Mouse (Mus musculus) right cerebral cortex, postnatal 25 days (tissue): Measurements from ENCODE around the gene Tceal8.
A peak's percentile ranks its signal among the peaks of the same experiment; 100 is the strongest.
"Not testable (repeated sequence)": the region's sequence is repeated elsewhere in the genome, so short reads cannot be mapped to it uniquely, and the experiment has no call there.

Source experiments
- DNase-seq: peaks from one replicate; pipeline ENCODE4 v3.0.0; 2022

Gene Tceal8

DNA sequence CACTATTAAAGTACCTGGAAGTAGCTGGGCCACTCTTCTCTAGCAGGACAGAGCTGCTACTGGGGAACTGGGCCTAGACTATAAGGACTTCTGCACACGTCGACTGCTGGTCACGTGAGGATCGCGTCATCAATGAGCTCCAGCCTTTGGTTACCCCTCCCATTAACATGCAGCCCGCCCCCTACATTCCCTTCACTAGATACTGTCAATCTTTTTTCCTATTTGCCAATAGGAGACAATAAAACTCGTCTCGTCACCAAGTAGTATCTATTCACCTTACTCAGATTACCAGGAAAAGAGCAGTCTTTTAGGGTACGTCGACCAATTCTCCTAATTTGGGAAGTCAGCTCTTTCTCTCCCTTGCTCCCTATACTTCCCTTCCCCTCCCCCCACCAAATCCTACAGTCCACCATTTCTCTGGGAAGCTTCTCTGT lies at the start of gene Tceal8:
TSS of gene Tceal8 (minus strand) at position 225 of the 434 bp plus-strand sequence.
- DNase-seq = peak; percentile 72

DNA sequence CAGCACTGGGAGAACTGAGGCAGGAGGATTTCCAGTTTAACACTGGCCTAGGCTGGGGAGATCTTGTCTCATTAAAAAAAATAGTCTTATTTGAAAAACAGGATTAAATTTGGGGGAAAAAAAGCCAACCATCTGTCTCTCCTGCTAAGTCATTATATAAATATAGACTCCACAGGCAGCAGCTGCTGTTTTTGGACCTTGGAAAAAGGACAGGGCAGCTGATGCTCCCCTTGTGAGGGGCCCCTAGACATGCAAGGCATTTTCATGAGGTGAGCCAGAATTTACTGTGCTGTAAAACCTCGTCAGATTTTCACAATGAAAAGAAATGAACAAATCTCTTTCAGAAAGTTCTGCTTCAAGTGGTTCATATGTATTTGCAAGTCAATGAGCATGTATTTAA lies 44.2 kb upstream of the Tceal8 start:
- DNase-seq = no peak

DNA sequence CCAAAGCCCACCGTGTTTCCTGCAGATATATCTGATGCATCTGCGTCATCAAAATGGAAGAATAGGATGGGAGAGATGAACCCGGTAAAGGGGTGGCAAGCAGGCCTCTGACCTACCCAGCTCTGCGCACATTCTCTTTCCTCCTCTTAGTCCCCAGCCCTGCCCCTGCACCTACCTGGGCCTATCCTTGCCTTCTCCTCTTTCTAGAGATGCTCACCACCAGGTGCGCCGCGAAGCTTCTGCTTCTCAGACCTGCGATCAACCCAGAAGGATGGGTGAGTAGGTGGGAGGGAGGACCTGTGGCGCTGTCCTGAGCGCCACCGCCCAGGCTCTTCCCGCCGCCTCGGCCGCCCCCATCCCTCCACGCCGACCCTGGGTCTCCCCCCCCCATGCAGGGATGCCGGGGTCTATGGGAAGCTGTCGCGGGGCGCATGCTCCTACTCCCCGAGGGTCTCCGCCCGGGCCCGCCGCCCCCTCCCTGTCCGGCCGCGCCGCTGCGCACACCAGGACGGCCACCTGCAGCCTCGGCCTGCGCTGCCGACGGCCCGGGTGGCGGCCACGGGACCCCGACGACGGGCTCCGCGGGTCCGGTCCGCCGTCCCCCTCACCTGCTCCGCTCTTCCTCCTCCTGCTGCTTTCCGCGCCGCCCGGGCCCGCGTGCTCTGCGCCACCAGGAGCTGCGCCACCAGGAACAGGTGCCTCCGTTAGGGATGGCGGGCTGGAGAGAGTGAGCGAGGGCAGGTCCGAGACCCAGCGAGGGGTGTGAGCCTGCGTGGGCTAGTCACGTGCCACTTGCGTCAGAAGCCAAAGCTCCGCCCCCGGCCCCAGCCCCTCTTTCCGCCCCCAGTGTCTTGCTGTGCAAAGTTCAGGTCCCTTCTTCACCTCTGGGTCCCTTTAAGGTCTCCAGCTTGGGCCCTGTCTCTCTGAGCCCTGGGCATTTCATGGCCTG lies 42.9 kb upstream of the Tceal8 start, which contains the start of the genes Tceal7 and Bex1:
TSS of gene Tceal7 (plus strand) at position 51 of the 949 bp plus-strand sequence.
TSS of gene Bex1 (minus strand) at position 785 of the 949 bp plus-strand sequence.
- DNase-seq = not testable (repeated sequence)

DNA sequence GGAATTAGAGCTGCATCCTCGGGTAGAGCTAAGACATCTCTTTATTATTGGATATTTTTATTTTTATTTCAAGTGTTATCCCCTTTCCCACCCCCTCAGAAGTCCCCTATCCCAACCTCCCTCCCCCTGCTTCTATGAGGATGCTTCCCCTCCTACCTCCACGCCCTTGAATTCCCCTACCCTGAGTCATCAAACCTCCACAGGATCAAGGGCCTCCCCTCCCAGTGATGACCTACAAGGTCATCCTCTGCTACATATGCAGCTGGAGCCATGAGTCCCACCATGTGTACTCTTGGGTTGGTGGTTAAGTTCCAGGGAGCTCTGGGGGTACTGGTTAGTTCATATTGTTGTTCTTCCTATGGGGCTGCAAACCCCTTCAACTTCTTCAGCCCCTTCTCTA lies 41.3 kb upstream of the Tceal8 start:
- no peak for DNase-seq

DNA sequence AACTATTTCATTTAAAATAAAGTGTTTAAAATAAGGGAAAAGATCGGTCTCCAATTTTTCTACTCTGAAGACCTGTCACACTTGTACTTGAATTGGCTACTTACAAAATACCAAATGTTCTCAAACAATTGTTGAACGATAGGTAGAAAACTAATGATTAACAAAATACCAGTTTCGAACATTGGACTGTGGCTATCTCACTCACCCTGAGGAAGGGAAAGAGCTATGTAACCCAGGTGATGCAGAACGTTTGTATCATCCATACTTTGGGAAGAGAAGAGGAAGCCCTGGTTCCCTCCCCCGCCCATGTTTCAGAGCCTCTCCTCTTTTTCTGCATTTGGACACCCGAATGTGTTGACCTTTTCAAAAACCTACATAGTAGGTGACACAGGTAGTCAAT lies 32.3 kb upstream of the Tceal8 start:
- DNase-seq = no peak

DNA sequence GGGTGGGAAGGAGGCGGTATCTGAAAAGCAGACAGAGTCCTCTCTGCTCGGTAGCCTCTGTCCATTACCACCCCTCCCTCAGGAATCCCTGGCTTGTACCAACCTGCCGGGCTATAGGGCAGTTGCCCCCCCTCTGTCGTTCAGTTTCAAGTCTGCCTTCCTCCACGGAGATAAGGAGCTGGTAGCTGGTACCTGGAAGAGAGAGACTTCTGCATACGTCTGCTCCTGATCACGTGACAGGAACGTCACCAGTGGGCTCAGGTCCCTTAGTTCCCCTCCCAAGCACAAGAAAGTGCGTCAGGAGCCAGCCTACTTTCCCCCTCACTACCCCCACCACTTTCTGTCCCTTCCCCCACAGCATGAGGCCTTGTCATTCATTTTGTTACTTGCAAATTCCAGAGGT lies 31.5 kb upstream of the Tceal8 start, which contains the start of gene Tceal5:
TSS of gene Tceal5 (minus strand) at position 213 of the 403 bp plus-strand sequence.
- DNase-seq = peak; percentile 68

DNA sequence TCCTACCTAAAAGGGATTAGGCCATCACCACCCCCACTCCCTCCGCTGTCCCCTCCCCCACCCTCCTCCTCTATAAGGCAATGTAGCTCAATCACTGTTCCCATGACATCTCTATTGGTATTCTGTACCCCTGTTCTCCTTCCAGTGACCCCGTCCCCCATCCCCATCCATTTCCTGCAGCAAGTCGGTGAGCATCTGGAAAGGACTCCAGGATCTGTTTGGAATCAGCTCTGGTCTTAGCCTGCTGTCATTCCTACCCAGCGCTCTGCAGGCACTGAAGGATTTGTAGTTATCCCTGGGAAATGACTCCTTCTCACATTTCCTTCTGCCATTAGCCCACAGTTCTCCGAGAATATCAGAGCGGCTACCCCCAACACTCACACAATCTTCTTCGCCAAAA lies 31.1 kb upstream of the Tceal8 start:
- peak; percentile 7 for DNase-seq

DNA sequence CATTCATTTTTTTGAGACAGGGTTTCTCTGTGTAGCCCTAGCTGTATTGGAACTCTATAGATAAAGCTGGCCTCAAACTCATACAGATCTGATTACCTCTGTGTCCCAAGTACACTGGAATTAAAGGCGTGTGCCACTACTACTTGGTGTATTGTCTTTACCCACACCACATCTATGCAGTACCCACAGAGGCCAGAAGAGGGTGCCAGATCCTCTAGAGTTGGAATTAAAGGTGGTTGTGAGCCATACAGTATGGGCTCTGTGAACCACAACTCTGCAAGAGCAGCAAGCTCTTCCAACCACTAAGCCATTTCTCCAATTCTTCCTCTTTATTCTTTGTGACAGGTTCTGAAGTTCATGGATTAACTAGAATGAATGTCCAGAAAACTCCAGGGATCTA lies 24.7 kb upstream of the Tceal8 start:
- no peak for DNase-seq

DNA sequence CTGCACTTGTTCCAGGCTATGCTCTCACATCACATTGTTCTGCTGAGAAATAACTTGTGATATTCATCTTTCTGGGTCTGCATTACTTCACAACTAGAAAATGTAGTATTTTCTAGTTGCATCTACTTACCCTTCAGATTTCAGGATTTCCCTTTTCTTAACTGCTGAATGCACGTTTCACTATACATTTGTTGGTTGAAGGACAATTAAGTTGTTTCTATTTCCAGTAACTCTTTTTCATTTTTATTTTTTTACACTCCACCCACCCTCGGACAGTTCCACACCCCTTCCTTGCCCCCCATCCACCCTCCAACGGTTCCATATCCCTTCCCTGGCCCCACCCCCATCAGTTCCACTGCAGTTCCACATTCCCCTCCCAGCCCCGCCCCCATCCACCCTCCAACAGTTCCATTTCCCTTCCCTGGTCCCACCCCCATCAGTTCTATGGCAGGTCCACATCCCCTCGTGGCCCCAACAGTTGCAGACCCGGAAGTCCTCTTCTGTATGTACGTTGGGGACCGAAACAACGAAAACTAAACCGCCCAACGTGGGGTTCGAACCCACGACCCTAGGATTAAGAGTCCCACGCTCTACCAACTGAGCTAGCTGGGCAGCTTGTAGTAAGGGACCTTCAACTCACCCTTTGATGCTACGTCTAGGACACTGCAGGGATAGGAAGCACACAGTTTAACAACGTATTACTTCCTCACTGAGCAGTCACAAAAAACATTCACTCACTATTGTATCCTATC lies 23.2 kb upstream of the Tceal8 start:
- DNase-seq = no peak

DNA sequence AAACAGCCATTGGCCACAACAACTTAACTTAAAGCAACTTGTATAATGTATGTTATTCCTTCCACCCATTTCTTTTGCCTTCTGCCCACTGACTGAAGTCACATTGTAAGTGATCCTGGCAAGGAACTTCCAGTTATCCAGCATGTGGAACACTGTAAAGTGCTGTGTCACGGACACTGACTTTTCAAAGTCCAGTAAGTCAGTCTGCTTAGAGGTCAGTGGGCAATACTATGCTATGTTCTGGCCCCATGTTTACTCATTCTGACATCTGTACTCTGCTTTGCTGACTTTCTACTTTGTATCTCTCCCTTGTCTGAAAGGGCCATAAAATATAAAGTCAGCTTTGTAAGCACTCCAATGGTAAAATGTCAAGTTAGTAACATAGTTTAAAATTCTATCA lies 11.0 kb upstream of the Tceal8 start:
- no peak for DNase-seq

DNA sequence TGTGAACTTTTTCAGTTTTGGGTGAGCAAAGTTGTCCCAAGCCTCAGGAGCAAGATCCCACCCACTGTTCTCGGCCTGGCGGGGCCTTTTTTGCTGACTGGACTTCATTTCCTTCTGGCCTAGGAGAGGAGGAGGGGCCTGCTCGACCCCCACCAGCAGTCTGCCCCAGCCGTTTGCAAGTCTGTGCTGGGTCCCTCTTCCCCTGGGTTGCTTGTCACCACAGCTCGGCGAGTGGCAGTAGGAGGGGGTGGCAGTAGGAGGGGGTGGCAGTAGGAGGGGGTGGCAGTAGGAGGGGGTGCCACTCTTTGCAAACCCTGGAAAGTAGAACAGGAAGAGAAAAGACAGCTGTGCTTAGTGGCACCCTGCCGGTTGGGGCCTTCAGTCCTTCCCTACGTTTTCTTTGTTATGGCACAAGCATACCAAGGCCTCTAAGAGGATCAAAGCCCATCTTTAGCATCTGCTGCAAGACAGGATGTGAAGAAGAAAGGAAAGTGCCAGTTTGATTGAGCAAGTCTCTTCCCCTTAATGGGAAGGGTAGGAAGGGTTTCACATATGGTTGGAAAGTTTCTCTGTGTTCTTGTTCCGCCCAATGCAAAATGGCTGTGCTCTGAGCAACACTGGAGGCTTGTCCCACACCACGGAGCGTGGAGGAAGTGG lies 8.9 kb upstream of the Tceal8 start:
- no peak for DNase-seq

DNA sequence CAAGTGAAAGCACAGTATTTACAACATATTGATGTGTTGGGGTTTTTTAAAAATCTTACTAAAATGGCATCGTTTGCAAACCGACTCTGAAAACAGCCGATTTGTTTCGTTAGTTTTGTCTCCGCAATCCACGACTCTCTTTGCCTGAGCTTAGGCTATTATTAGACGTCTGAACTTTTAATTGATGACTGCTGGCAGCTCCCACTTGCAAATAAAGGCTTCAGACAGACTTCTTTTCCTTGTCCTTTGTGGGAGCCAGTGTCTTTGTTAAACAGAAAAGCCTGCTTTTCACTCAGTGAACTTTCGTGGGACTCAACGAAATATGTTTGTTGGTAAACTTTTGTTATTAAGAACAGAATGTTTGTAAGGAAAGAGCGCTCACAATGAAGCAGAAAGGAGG lies 644 bp upstream of the Tceal8 start:
- no peak for DNase-seq

DNA sequence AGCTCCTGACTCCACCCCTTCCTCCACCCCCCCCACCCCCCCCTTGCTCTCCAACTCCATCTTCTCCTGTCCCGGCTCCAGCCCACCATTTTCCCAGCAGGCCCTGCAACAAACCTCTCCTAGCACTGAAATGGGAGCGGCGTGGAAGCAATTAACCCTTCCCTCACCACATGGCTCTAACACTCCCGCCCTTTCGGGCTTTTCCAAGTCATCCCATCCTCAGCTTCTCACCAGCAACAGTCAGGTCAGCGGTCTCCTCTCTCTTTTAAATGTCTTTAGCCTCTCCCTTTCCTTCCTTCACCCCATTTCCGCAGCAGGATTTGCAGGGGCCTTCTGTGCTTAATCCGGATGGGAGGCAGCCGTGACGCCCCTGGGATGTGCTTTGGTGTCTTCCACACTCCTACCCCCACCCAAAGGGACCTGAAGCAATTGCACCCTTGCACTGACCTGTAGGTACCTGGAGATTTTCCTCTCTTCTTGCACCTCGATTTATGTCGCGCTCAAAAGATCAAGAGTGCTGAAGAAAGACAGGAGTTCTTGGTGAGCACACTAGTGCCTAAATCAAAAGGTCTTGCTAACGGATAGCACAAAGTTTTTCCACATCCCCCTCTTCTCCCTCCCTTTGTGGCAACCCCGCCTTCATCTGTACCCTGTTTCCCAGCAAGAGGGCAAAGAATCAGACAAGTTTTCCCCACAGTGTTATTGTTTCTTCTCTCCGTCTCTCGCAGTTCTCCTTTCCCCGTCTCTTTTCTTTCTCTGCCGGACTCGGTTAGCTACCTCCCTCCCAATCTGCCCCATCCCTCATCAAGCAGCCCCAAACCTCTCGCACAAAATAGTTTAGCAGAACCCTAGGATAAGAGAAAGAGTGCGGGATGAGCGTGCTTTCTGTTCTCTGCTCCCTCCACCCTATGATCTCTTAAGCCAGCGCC lies 689 bp downstream of the Tceal8 start:
- peak; percentile 36 for DNase-seq

DNA sequence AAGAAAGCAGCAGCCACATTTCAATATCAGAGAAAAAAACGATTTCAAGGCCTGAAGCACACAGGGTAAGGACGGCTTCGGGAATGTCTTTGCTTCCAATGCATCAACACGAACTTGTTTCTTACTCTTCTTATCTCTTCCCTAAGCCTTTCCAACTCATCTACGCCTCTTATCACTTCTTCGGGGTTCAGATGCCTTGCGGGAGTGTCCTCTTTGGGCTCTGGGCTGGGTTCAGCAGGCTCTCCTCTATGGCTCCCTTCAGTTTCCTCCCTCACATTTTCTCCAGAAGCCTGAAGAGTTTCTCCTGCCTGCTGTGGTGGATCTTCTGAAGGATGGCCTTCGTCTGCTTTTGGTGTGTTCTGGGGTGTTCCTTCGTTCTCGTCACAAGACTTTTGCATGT lies 1.5 kb downstream of the Tceal8 start:
- no peak for DNase-seq

DNA sequence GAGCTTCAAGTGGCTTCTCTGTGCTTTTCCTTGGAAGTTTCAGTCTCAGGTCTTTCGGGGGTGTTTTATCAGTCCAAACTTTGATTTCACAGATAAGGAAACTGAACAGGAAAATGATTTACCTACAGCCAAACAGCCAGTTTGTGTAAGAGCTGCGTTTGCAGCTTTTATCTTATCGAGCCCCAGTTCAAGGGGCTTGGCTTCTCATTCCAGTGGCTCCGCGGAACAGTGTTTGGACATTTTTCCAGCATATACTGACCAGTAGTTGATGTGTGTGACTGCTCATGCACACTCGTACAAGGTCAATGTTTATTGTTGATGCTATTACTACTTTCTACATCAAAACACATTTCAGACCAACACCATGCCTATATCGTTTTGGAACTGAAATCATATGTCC lies 27.9 kb downstream of the Tceal8 start:
- DNase-seq = no peak

DNA sequence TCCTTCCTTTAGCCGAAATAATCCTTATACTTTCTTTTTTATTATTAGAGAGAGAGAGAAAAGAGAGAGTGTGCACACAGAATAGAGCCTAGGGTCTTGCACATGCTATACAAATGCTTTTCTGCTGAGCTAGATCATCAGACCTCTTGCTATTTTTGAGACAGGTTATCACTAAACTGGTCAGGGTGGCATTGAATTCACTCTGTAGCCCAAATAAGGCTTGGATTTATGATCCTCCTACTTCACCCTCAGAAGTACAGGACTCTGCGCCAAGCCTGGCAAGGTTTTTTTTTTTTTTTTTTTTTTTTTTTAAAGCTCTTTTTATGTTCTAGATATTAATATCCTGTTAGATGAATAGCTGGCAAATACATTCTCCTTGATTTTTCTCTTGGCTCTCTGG lies 28.4 kb downstream of the Tceal8 start:
- DNase-seq = no peak

DNA sequence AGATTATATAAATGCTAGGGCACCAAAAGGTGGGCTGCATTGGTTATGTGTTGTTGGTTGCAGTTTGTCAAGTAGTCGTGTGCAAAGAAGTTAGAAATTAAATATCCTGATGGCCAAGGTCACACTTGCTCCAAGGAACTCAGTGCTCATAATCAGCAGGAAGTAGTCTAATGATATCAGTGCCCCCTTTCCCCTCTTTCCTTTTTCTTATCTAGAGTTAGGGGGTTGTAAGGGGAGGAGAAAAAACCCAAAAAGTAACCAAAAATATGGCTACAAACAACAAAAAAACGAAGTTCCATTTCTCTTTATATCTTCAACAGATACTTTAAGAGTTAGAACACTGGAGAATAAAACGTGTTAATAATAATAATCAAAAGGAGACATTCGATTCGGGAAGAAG lies 30.8 kb downstream of the Tceal8 start:
- no peak for DNase-seq

DNA sequence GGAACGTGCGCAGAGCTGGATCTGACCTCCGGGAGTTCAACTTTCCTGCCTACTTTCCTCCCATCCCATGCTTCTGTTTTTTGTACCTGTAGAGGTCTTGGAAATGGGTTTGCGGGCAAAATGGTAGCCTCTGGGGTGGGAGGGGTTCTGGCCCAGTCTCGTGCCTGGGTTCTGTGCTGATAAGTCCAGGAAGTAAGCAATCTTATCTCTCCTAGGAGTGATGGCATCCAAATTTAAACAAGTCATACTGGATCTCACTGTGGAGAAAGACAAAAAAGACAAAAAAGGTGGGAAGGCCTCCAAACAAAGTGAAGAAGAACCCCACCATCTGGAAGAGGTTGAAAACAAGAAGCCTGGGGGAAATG lies 32.5 kb downstream of the Tceal8 start:
- DNase-seq = not testable (repeated sequence)

DNA sequence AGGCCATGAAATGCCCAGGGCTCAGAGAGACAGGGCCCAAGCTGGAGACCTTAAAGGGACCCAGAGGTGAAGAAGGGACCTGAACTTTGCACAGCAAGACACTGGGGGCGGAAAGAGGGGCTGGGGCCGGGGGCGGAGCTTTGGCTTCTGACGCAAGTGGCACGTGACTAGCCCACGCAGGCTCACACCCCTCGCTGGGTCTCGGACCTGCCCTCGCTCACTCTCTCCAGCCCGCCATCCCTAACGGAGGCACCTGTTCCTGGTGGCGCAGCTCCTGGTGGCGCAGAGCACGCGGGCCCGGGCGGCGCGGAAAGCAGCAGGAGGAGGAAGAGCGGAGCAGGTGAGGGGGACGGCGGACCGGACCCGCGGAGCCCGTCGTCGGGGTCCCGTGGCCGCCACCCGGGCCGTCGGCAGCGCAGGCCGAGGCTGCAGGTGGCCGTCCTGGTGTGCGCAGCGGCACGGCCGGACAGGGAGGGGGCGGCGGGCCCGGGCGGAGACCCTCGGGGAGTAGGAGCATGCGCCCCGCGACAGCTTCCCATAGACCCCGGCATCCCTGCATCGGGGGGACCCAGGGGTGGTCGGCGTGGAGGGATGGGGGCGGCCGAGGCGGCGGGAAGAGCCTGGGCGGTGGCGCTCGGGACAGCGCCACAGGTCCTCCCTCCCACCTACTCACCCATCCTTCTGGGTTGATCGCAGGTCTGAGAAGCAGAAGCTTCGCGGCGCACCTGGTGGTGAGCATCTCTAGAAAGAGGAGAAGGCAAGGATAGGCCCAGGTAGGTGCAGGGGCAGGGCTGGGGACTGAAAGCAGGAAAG lies 33.1 kb downstream of the Tceal8 start, which contains the start of gene Bex4:
TSS of gene Bex4 (plus strand) at position 170 of the 813 bp plus-strand sequence.
- DNase-seq = not testable (repeated sequence)

DNA sequence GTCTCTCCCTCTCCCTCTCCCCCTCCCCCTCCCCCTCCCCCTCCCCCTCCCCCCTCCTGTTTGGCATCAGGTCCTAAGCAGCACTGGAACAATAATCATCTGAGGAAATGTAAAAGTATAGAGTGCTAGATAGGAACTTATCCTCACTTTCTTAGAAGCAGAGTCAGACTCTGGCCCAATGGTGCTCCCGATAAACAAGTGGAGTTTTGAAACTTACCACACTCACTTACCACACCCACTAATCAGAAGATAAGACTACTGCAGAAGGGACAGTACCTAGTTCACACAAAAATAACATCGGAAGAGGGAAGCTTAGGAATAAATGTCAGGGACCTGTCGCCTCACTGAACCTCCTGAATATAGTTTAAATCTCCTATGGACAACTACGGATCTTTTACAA lies 36.6 kb downstream of the Tceal8 start:
- no peak for DNase-seq

DNA sequence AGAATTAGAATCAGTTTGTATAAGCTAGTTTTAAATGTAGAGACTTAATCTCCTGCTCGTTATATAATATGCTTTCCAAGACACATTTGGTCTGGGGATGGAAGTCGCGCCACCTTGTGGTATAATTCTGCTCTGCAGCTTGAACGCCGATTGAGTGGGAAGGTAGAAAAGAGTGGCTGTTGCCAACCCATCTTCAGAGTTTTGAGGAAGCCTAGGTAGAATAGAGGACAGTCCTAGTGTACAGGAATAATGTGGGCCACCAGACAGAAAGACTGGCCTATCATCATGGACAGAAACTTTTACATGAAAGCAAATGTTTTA lies 44.4 kb downstream of the Tceal8 start:
- DNase-seq = no peak
